Mouse (Mus musculus): ENCODE data around the gene Shq1. TPM values are rescaled to one million over a fixed set of nuclear protein-coding genes. Genes with fewer than 3 reads are reported as not detected.

Gene Shq1
- polyA plus RNA-seq, 1 experiment, result 3.5 TPM

GRCm38 (mm10) chr6:100538570-100538969, 132.4 kb downstream of the Shq1 start:
- no peak for DNase-seq (ENCODE audit: extremely low spot score in 1 of 2, low spot score in 1 of 2)

DNA sequence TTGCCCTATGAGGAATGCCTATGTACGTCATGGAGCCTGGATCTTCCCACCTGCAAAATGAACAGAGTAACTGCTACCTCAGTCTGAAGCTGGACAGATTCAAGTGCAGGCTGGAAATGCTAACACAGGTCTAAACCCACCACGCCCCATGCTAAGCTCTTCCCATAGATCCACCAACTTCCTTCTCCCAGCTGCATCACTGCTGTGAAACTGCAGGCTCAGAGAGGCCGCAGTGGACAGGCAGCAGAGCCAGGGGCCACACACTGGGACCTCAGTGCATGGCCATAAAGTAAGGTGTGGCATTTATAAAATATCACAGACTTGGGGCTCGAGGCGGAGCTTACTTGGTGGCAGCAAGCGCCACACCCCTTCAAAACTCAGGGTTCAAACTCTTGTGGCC, 133.0 kb downstream of the Shq1 start:
- DNase-seq (ENCODE audit: extremely low spot score in 1 of 2, low spot score in 1 of 2), result no peak

DNA sequence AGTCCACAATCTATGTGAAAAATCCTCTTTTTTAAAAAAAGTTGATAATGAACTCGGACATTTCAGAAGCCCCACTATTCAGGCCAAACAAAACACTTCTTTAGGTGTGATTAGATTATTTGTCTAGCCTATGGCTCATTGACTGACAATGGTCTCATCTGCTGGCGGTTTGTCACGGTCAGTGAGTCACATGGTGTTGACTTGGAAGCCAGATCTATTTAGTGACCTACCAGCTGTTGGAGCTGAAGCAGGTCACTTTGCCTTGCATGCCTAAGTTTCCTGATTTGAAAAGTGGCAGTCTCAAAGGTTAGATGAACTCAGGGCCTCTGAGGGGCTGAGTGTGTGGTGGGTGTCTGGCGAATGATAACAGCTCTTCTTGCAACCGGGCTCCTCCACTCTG, 133.9 kb downstream of the Shq1 start:
- no peak for DNase-seq (ENCODE audit: extremely low spot score in 1 of 2, low spot score in 1 of 2)

DNA sequence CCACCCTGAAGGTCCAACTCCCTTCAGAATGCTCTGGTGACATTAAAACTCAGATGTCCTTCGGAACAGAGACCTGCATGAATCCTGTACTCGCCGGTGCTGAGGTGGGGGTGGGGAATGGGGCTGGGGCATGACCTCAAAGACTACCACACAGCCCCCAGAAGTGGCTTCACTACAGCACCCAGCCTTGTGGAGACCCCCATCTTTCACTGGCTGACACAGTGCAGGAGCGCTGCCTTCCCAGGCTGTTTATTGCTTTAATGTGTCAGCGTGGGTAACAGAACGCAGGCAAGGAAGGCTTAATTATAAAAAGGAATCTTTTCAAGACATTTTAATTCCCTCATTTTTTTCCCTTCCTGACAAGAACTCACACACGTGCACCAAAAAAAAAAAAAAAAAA, 137.6 kb downstream of the Shq1 start:
- DNase-seq (ENCODE audit: extremely low spot score in 1 of 2, low spot score in 1 of 2), result no peak

GRCm38 (mm10) chr6:100532326-100532725, 138.6 kb downstream of the Shq1 start:
- peak in 1 of 2 experiments; percentile 9 for DNase-seq (ENCODE audit: extremely low spot score in 1 of 2, low spot score in 1 of 2)

DNA sequence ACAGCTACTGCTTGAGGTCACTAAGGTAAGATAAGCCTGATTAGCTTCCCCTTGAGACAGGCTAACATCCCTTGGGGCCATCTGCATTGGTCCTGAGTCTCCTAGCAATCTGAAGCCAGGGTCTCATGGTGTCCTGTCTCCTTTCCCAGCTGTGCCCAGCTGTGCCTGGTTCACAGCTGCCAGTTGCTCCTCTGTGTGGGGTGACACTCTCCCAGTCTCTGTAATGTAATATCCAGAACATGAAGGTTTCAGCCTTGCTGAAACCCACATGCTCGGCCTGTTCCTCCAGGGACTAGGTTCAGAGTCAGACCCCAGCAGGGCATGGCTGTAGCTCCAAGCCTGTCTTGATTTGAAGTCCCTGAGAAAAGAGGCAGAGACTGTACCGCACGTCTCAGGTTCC, 141.3 kb downstream of the Shq1 start:
- no peak for DNase-seq (ENCODE audit: extremely low spot score in 1 of 2, low spot score in 1 of 2)

GRCm38 (mm10) chr6:100528556-100528955, 142.4 kb downstream of the Shq1 start:
- no peak for DNase-seq (ENCODE audit: extremely low spot score in 1 of 2, low spot score in 1 of 2)

DNA sequence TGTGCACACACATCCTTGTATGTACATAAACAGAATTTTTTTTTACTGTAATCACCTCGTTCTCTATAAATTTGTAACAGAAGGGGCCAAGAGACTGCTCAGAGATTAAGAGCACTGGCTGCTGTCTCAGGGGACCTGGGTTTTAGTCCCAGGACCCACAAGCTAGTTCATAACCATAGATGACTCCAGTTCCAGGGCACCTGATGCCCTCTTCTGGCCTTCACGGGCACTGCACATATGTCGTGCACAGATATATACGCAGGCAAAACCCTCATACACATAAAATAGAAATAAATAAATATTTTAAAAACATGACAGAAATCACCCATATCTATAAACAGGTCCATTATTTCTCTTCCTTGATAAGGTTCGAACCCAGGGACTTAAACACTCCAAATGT, 143.0 kb downstream of the Shq1 start:
- peak in 1 of 2 experiments; percentile 10 for DNase-seq (ENCODE audit: extremely low spot score in 1 of 2, low spot score in 1 of 2)

DNA sequence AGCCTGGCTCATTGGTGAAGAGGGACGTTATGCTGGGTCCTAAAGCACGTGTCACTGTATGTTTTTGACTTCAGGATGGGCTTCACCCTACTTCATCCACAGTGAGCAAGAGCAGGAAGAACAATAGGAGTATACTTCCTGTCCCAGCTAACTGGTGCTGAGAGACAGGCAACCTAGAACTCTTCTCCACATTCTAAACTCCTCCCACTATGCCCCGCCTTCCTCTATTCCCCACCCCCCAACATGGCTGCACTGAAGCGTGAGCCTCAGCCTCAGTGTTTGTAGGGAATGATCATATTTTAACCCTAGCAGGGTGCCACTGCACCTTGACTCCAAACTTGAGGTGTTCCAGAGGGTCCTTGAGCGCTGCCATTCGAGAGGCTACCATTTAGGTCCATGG, 143.8 kb downstream of the Shq1 start:
- no peak for DNase-seq (ENCODE audit: extremely low spot score in 1 of 2, low spot score in 1 of 2)

DNA sequence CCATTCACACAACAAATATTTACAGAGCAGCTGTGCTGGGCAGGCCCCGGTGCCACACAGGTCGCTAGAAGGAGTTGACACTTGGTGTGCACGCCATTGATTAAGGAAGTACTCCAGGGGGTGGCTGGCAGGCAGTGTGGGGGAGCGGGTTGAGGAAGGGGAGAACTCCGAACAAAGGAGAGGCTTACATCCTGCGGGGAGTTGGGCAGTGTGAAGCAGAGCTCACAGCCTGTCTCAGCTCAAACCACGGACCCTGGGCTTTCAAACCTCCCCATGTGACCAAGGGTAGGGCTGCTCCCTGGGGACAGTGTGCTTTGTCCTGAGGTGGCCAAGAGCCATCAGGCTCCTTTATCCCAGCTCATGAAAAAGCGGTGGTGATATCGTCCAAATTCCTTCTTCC, 144.9 kb downstream of the Shq1 start:
- DNase-seq (ENCODE audit: extremely low spot score in 1 of 2, low spot score in 1 of 2), result no peak

- DNase-seq (ENCODE audit: extremely low spot score in 1 of 2, low spot score in 1 of 2), result no peak
Observed at GRCm38 (mm10) chr6:100525496-100525895, 145.5 kb downstream of the Shq1 start.

DNA sequence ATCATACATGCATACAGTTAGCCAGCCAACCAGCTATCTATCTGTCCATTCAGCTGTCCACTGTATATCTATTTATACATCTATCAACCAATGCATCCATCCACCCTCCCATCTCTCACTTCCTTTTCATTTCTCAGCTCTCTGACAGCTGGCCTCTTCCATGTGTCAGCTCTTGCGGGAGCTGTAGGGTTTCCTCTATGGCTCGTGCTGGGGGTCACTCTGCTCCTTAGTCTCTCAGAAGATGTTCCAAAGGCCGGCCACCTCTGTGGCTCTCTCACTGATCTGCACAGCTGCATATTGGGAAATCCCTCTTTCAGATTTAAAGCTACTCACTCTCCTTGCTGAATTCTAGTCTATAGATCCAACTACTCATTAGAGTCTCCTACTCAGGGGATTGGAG, 148.5 kb downstream of the Shq1 start:
- no peak for DNase-seq (ENCODE audit: extremely low spot score in 1 of 2, low spot score in 1 of 2)

DNA sequence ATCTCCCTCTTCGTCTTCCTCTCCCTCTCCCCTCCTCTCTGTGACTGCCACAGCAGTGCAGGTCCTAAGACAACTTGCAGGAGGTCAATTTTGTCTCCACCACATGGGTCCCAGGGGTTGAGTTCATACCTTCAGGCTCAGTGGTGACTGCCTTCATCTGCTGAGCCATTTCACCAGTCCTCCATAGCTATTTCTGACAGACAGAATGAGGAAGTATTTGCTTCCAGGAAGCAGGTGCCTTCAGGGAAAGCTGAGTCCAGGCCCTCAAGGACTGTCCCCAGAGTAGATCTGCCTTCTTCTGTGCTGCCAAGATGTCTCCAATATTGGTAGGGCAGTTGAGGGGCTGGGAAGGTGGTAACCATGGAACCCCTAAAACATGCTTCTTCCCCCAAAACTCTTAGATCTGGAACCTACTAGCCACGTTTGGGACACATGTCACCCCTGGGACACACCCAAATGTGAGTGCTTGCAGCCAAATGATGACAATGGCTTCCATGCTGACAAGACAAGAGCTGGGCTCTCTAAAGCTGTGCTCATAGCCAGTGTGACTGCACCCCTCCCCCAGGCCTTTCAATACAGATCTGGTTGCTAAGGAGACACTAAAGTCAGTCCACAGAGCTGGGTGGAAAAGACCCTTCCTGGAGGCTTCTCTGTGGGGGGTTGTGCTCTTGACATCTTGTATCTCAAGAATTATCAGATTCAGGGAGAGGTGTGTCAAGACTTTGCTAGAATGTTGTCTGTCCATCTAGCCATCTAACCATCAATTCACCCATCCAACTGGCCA, 149.2 kb downstream of the Shq1 start:
- no peak for DNase-seq (ENCODE audit: extremely low spot score in 1 of 2, low spot score in 1 of 2)

- no peak for DNase-seq (ENCODE audit: extremely low spot score in 1 of 2, low spot score in 1 of 2)
Observed at GRCm38 (mm10) chr6:100520558-100521099, 150.3 kb downstream of the Shq1 start.

GRCm38 (mm10) chr6:100519837-100520236, 151.1 kb downstream of the Shq1 start:
- DNase-seq (ENCODE audit: extremely low spot score in 1 of 2, low spot score in 1 of 2), result no peak

Other genes with a start within 250 kb of the Shq1 start
- 1.6 TPM in 2 replicates for gene Gxylt2, start 33.6 kb upstream of the Shq1 start, polyA plus RNA-seq (2012; rRNA removed)
- 39.0 and 41.9 TPM in 2 replicates for gene Ppp4r2, start 162.5 kb upstream of the Shq1 start, polyA plus RNA-seq (2012; rRNA removed)